Mouse (Mus musculus) brain, adult 2 months (tissue): ENCODE measurements around the gene Cnnm4.
A peak's percentile ranks its signal among the peaks of the same experiment; 100 is the strongest.
"Not testable (repeated sequence)": the region's sequence is repeated elsewhere in the genome, so short reads cannot be mapped to it uniquely, and the experiment has no call there.

Experiments
- DNase-seq: peaks from one replicate; pipeline ENCODE4 v3.0.0; 2011; ENCODE audit warnings: low read depth, low spot score

Gene Cnnm4

DNA sequence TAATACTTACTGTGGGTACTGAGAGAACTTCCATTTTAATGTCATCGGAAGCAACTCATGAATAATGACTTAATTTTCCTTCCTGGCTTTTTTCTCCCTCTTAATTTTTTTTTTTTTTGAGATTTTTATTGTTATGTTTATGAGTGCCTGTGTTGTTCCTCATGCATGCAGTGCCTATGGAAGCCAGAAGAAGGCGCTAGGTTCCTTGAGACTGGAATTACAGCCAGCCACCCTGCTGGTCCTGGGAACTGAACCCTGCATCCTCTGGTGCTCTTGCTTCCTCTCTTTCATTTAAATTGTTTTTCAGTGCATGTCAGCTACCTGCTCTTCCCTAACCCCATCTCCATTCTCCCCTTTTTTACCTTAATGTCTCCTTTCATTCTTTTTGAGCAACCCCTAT, 42.3 kb downstream of the Cnnm4 start:
- DNase-seq = peak; percentile 77

DNA sequence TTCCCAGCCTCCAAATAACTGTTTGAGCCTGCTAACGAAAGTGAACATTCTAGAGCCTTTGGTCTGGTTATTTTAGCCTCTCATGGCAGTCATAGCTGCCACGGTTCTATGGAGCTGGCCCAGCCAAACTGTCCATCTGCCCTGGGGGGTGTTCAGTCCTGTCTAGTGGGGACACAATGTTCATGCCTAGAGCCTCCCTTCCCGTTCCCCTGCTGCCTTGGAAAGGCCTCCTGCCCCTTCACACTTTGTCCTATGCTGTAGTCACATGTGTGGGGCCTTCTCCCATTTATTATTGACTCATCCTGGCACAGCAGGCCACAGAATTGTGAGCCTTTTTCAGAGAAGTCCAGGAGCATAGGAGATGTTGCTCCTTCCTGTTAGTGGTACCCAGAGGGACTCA, 46.8 kb downstream of the Cnnm4 start:
- DNase-seq = peak; percentile 56

DNA sequence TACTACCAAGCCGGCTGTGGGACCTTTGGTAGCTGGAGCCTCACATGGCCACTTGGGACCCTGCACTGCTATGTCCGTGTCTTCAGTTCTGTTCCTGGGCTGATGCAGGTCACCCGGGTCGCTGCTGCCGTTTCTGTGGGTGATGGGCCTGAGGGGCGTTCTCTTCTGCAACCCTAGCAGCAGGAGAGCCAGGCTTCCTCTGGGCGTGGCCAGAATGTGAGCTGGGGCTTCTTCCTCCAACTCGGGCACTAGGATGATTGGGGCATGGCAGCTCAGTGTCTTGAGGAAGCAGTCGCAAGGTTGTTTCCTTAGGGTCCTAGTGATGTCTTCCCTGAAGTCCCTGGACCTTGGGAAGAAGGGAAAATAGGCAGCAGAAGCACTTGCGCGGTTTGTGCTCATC, 48.2 kb downstream of the Cnnm4 start:
- no peak for DNase-seq

DNA sequence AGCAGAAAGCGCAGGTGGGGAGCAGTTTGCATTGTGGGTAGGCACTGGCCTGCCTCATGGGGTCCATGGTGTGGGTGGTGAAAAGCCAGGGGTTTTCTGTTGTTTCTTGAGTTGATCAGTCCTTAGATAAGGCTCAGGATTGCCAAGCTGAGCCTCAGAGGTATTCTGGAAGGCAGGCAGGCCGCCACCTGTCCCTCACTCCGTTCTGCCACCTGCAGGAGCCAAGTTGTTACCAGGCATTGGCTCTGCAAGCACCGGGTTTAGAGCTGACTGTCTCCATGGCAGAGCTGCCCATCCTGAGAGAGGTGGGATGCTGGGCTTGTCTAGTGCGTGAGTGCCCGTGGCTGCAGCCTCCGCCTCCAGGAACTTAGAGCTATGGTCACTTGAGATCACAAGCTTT, 50.8 kb downstream of the Cnnm4 start:
- peak; percentile 54 for DNase-seq

DNA sequence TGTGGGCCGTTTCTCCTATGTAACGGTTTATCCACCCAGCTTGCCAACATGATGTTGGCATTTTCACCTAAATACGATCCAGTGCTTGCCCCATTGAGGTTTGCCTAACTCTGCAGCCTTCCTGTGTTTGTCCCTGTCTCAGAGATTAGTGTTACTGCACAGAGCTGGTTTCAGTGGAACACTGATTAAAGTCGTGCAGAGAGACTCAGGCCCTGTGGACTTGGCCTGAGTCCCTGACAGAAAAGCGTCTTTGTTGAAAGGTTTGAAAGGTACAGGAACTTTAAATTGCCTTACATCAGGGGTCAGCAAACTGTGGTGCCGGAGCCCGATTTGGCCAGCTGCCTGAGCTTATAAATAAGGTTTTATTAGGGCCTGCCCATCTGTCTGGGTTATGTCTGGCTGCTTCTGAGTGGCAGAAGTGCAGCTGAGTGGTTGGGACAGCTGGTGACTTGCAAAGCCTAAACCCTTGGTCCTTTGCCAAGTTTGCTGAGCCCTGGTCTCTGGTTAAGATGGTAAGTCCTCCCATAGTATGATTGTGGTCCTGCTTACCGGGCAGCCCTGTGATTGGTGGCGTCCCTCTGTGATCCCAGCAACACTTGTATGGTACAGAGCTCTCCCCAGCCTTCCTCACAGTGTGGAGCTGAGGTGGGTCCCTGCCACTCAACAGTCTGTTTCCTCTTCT, 52.1 kb downstream of the Cnnm4 start:
- peak; percentile 56 for DNase-seq

DNA sequence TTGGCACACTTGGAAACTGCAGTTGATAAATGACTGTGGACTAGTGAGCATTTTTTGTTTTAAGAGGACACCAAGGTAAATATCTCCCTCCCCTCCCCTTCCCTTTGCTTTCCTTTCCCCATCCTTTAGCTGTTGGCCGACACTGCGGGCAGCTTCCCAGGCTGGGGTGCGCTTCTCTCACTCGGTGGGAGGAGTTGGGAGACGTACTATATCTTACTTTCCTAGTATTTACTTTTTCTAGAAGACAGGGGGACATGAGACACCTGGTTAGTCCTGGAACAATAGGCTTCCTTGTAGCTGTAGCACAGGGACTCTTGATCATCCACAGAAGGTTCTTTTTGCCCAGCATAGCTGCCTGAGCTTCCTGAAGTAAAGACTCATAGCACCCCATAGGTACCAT, 52.6 kb downstream of the Cnnm4 start:
- no peak for DNase-seq

DNA sequence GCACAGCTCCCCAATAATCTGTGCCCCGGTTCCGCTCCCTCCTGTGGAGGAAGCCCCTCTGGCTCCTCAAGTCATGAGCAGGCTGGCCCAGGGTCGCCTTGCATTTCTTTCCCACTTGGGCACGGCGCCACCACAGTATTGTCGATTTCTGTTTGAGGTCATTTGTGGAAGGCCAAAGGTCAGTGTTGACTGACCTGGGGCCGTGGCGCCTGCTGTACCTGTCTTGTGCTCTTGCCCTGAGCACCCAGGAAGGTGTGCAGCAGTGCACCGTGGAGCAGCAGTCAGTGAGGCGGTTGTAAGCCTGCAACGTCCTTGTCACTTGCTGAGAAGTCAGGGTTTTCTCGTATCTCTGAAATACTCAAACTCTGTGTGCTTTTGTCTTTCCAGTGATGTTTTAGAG, 54.4 kb downstream of the Cnnm4 start:
- no peak for DNase-seq

DNA sequence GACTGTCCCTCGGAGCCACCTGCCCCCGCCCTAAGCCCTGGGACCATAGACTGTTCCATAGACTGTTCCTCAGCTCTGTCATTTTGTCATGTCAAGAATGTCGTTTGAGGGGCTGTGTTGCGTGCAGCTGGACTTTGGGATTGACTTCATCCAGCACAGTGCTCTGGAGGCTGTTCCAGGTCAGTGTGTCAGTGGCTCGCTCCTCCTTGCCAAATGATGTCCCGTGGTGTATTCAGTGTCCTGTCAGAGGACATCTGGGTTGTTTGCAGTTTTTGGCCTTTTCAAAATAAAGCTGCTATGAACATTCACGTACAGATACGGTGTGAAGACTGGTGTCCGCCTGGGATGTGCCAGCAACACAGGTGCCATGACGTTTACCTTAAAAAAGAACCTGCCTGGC, 55.5 kb downstream of the Cnnm4 start:
- DNase-seq = no peak

DNA sequence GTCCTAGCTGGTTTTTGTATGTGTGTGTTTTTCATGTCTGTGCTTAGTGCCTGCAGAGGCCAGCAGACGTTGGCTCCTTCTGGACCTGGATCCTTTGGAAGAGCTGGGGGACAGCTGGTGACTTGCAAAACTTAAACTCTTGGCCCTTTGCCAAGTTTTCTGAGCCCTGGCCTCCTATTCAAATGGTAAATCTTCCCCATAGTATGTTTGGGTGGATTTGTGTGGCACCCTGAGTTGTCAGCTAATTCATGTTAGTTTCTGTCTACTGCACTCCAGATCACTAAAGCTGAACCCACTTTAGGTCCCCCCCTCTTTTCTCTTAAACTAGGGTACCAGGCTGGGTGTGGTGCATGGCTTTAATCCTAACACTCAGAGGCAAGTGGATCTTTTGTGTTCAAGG, 56.9 kb downstream of the Cnnm4 start:
- DNase-seq = peak; percentile 51

DNA sequence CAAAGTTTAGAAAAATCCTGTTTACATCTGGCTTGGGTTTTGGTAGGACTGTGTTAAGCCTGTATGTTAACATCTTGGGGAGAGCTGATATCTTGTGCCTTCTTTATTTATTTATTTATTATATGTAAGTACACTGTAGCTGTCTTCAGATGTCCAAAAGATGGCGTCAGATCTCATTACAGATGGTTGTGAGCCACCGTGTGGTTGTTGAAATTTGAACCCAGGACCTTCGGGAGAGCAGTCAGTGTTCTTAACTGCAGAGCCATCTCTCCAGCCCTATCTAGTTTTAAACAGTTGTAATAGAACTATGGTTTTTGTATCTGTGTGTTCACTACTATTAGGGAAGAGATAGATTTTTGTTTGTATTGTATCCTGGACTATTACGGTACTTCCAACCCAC, 57.9 kb downstream of the Cnnm4 start:
- DNase-seq = no peak

DNA sequence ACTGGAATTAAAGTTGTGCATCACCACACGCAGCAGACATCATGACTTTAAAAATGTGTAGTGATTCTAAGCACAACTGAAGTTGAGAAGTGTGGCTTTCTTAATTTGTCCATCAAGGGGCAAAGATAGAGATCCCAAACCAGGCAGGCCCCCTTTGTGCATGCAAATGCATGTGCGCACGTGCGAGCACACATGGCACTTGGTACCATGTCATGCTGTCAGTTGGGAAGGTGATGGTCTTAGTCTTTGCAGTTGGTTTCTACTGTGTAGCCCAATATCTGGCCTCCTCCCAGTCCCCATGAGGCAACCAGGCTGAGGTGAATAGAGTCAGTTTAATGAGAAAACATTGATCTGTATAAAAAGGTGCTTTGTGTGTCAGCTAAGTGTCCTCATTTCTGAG, 58.5 kb downstream of the Cnnm4 start:
- no peak for DNase-seq

DNA sequence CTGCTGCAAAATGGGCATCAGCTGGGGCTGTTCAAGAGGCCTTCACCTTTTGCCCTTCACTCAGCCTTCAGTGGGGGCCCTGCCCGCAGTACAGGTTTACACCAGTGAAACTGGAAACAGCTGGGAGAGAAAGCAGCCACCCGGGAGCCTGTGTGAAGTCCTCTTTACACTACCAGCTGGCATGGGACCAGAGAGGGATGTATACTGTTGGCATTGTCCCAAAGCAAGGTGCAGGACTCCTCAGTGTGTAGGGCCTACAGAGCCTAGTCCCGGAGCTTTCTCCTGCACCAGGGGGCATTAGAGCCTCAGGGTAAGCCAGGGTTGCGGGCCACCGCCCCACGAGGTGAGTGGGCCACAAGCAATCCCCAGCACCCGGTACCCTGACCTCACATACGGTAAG, 59.1 kb downstream of the Cnnm4 start:
- DNase-seq = no peak

DNA sequence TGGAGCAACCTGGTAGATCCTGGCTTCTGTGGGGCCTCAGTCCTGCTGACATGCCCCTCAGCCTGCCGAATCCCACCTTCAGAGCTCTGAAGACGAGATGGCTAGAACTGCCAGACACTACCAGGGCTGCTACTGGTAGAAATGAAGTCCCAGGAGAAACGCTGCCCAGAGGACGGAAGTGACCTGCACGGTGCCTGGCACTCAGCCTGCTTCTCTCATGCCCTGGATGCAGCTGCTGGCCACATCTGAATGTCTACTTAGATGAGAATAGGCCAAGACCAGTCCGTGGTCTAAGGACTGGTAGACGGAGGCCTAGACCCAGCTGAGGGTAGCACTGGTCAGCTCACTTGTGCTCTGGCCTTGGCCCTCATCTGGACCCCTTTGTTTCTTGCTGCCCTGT, 59.5 kb downstream of the Cnnm4 start:
- DNase-seq = no peak

DNA sequence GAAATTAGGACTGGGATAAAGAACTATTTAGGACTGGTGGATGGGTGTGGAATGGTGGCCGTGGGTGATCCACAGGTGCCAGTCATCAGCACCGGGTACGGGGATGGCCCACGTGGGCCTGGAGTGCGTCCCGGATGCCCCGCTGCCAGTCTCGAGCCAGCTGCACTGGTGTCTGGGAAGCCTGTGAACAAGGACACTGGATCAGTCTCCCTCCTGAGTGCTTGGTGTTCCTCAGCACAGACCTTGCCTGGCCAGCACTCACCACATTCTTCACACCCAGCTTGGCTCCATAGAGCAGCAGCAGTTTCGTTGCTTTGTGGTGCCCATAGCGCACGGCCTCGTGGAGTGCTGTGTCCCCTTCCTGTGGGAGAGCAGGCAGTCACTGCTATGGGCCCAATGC, 60.0 kb downstream of the Cnnm4 start:
- DNase-seq = no peak

DNA sequence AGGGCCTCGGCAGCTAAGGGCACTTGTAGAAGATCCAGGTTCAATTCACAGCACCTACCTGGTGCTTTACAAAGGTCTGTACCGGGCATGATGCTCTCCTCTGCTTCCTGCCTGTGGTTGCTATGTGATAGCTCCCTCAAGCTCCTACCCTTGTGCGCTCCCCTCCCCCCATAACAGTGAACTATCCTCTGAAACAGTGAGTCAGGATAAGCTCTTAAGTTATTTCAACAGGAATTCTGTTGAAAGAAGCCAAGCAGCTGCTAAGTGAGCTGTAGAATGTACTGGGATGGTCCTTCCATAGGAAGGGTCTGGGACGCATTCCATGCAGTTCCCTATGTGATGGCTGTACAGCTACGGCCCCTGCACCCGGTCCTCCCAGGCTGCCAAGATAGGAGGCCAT, 62.1 kb downstream of the Cnnm4 start:
- no peak for DNase-seq

DNA sequence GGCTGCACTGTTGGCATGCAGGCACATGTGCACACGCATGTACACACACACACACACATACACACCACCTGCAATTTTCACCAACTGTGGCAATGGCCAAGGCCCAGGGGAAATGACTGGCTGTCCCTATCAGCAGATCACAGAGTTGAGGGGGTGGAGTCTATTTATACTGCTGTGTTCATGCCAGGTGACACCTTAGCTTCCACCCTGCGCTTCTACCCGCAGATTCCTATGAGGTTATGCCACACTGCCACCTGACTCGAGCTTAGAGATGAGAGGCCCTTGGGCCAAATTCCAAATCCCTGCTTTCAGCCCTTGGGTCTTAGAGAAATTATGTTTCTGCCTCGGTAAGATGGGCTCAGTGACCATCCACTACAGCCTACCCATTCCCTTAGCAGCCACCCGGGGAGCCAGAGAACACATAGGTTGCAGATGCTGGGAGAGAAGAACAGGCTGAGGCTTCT, 63.2 kb downstream of the Cnnm4 start:
- DNase-seq = peak; percentile 33

DNA sequence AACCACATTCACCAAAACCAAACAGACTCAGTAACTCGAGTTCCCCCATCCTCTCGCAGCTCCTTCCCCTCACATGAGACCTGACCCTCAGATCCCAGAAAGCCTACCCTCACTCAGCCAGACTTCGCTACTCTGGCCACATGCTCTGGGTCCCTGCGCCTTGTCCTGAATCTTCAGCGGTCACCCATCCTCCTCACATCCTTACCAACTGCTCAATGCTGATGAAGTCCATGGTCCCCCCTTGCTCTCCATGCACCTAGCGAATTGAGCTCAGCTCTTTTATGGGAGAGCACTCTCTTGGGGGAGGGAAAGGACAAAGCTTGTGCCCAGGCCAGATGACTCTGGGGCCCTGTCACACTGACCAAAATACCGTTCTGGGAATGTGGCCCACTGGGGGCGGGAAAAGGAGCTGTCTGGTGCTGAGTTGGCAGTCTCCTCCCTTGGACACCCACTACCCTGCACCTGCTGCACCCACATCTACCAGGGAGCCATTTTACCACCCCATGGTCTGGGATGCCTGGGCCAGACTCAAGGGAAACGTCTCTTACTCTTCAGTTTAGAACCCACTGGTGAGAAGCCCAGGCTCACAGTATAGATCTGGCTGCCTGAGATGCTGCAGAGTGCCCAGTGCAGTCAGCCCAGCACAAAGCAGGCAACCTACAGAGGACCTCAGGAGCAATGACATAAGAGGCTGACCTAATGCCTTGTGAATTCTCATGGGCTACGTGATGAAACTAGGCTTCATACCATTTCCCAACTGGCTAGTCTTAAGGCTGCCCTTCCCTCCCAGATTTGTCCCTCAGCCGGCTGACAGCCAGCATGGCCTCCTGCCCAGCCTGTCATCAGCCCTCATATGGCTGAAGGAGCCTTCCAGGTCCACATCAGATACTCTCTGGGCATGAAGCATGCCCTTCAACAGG, 64.3 kb downstream of the Cnnm4 start:
- peak; percentile 86 for DNase-seq

DNA sequence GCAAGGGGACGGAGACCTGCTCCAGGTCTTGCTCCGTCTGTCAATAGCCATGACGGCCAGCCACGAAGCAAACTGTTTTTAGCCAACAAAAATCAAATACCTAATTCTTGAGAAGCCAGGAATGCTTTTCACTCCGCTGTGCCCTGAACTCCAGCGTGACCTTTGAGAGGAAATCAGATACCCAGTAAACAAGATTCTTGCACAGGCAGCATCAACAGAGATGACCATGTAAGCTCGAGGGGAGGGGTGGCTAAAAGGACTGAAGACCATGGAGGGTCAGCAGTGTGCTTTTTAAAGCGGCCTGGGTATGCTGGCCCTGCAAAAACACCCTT, 64.9 kb downstream of the Cnnm4 start:
- no peak for DNase-seq

DNA sequence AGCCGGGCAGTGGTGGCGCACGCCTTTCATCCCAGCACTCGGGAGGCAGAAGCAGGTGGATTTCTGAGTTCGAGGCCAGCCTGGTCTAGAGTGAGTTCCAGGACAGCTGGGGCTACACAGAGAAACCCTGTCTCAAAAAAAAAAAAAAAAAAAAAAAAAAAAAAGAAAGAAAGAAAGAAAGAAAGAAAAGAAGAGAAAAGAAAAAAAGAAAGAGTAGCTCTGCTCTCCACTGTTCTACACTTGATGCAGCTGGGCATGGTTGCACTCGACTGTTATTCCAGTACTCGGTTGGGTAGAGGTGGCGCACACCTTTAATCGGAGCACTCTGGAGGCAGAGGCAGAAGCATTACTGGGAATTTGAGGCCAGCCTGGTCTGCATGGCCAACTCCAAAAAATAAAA, 65.4 kb downstream of the Cnnm4 start, which contains the start of gene Ankrd23:
Gene Ankrd23 (minus strand): TSS at position 101 of the 400 bp plus-strand sequence.
- DNase-seq = not testable (repeated sequence)

DNA sequence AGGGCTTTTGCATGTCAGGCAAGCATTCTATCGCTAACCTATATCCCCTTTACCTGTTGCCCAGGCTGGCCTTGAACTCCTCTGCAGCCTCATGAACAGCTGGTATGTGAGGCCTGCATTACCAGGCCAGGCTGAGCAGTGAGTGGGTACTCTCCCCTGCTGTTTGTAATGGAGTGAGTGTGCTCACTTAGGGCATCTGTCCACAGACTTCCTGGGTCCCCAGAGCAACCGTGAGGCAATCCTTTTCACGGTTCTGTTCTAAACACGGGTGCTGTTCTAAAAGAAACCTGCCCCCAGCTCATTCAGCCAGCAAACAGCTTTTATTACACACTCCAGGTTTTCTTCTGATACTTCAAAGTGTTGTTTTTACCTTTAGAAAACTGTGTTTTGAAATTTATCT, 67.3 kb downstream of the Cnnm4 start:
- no peak for DNase-seq

DNA sequence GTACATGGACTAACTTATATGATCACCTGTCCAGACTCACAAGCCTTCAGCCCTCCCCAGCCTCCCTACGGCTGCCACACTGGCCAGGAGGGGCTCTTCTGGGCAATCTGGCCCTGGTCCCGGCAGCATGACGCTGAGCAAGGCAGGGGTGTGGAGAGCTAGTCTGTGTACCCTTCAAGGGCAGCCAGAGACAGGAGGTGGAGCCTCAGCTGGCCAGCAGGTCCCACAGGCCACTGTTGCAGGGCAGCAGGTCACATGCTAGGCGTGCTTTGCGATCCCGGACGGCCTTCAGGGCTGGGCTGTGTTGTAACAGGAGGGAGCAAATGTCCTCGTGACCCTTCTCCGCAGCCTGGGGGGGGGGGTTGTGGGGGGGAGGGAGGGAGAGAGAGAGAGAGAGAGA, 67.8 kb downstream of the Cnnm4 start, which contains the start of gene Gm42417:
Gene Gm42417 (minus strand): TSS at position 244 of the 400 bp plus-strand sequence.
- DNase-seq = no peak

DNA sequence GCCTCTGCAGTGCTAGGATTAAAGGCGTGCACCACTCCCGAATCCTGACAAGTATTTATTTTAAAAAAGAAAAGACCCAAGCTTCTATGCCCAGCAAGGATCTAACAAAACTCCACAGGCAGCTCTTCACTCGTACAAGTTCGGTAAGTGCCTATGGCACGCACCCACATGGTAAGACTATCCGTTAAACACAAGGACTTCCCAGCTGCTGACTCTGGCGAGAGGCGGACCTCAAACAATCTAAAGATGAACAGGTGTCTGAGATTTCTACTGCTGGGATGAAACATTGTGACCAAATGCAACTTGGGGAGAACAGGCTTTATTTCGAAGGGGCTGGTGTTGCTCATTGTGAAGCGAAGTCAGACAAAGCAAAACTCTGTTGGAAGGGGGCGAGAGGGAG, 68.7 kb downstream of the Cnnm4 start:
- no peak for DNase-seq

DNA sequence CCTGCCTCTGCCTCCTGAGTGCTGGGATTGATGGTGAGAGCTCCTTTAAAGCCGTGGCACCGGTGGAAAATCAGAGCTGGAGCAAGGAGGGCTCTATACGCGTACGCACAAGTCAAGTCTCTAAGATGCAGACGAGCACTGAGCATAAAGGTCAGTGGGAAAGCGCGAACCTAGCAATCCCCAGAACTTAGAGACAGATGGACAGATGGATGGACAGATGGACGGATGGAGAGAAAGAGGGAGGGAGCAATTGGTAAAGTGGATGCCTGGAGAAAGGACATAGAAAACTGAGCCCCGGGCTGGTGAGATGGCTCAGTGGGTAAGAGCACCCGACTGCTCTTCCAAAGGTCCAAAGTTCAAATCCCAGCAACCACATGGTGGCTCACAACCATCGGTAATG, 69.4 kb downstream of the Cnnm4 start:
- peak; percentile 61 for DNase-seq
